Mouse (Mus musculus): ENCODE data around the gene Mast4.

DNA sequence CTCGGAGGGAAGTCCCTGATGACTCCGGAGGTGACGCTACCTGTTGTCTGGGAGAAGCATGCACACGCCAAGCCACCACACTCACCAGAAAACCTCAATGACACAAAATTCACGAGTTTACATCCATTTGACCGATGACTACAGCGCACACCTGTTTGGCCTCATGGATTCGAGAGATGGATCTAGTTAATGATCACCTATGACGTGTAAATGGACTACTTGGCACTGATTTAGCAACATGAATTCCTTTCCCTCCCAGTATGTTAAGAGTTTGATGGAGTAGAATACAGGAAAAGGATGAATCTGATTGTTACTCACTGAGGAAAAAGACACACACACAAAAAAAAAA is 427.7 kb downstream of the Mast4 start:
- TF ChIP-seq POLR2A (IDR thresholded peaks at IDR 0.05; ENCODE audit: control insufficient read depth, extremely low read depth, insufficient read depth, low read length, poor library complexity) = no peak
- TF ChIP-seq CTCF (IDR thresholded peaks at IDR 0.05; ENCODE audit: borderline replicate concordance, control insufficient read depth, extremely low read depth, insufficient read depth, low read length, poor library complexity) = no peak

All from thymus, adult 2 months (tissue).